Mouse (Mus musculus) CH12F3 (cell line): ENCODE measurements around the gene Ak9.
"Not testable (repeated sequence)": the region's sequence is repeated elsewhere in the genome, so short reads cannot be mapped to it uniquely, and the experiment has no call there.

Experiments
- in situ Hi-C: fragments of 300-500 bp; cut with MboI; formaldehyde crosslinking; loops from 2 replicates; pipeline ENCODE4 v1.14.3; 2020; ENCODE audit warnings: low sequenced_read_pairs

Ak9 gene

DNA sequence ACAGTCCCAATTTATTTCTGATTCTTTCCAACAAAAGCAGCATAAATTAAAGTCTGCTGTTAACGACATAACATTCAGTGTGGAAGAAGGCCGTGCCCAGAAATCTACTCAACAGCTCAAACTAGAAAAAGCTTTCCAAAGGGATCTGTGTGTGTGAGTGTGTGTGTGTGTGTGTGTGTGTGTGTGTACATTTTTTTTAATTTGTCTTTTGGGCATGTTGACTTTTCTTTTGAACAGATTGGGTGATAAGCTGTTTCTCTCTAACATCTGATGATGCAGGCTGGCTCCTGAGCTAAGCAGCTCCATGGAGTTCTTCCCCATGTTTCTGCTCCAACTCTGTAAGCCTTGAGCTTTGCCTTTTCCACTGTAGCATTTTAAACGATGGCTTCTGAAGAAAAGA, 12.1 kb downstream of the Ak9 start:
- in situ Hi-C loops: no loop called here

DNA sequence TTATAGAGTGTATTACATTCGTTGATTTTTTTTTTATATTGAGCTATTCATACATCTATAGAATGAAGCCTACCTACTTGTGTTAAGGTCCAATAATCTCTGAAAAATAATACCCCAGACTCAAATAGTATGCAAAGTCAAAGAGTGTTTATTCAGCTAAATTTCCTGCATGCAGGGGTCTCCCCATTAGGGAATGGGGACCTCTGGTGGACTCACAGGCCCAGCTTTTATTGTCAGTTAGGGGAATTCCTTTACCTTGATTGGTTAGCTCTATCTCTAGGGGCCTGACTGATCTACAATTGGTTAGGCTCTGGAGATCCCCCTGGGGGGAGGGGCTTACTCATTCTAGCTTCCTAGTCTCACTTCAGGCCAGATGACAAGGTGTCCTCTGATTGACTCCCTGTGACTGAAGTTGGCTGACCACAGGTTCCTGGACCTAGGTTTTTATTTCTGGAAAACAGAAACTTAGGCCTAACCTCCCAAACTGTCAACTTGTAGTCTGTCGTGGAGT, 28.8 kb downstream of the Ak9 start:
- in situ Hi-C loops: no loop called here

DNA sequence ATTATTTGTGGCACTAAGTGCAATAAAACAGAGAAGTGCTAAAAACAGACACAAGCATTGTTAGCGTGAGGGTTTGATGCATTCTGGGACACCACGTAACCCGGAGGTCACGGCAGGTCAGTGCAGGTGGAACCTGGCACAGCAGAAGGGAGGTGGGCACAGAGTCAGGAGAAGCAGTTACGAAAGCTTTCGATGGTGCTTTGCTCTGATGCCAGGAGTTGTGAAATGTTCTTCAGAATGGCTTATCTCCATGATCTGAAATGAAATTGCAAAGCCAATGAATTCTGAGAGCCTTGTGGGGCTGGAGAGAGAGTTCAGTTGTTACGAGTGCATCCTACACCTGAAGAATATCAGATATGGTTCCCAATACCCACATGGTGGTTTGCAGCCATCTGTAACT, 37.6 kb downstream of the Ak9 start:
- in situ Hi-C loops: no loop called here

DNA sequence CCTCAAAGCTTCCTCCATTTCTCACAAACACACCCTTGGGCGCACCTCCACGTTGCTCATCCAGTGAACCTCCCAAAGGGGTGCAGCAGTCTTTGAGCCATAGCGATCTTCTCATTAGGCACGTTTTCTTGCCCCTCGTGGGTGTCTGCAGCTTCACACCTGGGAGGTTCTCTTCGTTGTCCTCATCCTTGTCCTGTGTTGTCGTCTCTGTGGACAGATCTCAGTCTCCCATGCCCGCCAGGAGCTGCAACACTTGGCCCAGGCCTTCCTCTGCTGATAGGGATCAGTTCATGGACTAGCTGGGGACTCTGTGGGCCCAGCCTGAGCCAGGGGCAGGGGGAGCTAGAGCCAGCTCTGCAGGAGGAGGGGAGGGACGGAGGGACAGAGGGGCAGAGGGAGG, 61.3 kb downstream of the Ak9 start:
- in situ Hi-C loops: no loop called here

DNA sequence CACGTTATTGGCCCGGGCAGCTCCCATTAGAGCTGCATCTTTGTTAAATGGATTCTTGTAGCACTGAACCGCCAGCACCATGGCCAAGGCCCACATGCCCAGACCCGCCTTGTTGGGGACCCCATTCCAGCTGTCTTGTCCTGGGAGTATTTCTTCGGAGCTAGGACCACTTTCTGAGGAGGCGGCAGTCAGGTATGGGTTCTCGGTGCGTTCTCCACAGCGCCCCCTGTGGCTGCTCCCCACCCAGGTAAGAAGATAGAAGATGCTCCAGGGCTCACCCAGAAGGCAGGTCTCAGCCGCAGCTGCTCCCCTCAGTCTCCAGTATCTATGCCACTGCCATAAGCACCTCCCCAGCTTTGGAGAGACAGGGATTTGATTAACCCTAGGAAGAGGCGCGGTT, 76.7 kb downstream of the Ak9 start:
- in situ Hi-C loops: no loop called here

DNA sequence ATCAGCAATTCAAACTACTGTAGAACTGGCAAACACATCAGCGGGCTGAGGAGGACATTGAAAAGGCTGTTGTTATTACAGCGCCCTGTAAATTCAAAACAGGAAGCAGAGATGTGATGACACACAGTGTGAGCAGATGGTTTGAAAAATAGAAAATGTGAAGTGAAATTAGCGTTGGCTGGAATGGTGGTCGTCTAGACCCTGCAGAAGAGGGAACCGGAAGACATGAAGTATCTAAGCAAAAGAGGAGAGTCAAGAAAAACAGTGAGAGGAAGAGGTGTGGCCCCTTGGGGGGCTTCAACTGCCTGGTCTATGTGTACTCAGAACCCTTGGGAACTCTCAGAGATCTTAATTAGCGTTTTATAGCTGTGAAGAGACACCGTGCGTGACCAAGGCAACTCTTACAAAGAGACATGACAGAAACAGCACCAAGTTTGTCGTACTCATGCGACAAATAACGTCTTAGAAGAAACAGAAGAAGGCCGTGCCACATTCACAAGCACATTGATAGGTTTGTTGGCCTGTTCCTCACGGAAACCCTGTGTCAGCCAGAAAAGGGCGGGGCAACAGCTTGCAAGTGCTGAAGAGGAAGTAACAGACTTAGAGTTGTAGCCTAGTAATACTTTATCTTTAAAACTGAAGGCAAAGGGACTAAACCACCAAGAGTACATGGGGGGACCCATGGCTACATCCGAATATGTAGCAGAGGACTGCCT, 81.9 kb downstream of the Ak9 start:
- in situ Hi-C loops: no loop called here

DNA sequence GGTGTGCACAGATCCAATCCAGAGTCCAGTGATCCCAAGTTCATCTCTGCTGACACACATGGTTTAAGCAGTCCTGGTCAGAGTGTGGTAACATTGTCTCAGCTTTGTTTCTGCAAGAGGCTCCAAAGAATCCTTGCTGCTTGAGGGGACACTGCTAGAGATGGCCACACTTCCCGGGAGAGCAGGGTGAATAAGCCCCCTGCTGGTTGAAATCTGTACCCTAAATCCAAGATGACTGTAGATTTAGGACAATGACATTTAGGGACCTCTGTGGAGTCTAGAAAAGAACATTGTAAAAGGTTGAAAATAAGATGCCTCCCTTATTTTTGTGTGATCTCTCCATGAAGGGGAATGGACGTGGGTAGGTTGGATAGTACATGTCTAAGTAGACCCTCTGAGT, 89.8 kb downstream of the Ak9 start:
- in situ Hi-C loops: no loop called here

DNA sequence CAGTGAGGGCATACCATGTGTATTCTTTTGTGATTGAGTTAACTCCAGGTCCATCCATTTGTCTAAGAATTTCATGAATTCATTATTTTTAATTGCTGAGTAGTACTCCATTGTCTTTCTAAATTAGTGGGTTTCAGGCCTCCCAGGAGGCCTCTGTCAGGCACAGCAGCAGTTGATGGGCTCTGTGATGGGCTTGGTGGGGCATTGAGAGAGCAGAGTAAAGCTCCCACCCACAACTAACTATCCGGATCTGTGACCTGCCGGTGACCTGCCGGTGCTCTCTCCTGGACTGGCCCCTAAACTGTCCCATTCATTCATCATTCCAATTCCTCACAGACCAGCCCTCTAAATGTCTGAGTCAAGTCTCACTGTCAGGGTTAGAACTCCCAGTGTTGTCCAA, 97.3 kb downstream of the Ak9 start:
- in situ Hi-C loops: no loop called here

DNA sequence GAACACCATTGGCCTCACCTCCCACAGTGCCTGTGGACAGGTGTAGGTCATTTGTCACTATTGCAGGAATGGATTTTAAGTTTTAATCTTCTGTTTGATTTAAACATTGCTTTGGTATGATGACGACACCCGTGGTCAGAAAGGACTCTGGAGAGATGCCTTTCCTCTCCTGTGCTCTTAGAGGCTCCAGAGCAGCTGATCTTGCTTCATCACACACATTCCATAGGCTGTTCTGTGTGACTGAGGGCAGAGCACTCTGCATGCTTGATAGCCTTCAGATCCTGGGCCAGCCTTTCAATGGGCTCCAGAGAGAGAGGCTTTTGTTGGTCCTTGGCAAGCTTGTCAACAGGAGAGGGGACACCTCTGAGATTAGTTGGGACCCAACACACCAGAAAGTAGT, 99.6 kb downstream of the Ak9 start:
- in situ Hi-C loops: no loop called here

DNA sequence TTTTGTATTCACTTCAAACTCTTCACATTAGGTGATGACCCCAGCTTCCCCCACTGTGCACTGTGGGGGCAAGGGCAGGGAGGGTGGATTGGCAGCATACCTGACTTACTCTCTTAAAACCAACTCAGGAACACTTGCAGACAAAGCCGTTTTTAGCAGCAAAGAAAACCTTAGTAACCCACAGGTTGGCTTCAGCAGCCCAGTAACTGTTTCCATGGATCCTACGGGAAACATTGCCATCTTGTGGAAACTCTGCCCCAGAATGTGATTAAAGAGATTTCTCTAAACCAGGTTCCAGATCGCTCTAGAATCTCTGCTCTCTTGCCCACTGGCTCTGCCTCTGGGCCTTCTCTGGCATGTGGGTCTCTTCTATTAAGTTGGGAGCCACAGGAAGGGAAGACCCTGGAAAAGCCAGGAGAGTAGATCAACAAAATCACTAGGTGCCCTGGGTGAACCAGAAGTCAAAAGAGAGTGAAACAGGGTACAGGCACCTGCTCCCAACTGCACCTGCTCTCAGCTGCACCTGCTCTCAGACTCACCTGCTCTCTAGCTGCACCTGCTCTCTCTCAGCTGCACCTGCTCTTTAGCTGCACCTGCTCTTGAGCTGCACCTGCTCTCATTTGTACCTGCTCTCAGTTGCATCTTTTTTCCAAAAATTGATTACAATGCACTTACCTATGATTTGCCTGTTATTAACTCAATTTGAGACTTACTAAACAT, 100.3 kb downstream of the Ak9 start:
- in situ Hi-C loops: no loop called here

DNA sequence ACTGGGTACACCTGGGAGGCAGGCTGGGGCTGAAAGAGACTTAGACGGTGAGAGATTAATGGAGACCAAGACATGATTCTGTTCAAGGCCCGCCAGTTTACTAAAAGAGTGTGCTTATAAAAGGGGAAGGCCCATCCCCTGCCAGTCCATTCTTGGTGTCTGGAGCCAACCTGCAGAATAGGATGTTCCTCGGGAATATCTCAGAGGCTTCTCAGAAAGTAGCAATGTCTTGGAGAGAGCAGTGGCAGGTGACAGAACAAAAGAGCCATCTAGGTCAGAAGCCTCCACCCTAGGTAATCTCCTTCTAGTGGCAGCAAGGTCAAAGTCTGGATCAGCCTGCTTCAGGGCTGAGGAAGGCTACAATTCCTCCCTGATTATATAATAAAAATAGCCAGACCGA, 106.4 kb downstream of the Ak9 start:
- in situ Hi-C loops: not testable (repeated sequence)

DNA sequence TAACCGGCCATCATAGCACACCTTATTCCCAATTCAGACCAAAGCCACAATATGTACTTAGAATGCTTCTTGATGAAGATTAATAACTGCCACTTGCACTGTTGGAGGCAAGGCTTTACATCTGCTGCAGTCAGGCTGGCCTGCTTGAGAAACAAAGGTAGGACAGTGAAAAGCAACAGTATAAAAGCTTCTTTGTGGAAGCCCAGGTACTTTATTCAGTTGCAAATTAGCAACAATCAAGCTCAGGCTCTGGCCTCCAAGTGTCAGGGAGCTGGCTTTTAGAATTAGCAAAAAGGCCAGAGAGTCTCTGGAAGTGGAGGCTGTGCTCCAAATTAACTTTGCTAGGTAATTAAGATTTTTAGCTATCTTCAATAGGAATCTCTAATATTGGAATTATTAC, 107.0 kb downstream of the Ak9 start:
- in situ Hi-C loops: not testable (repeated sequence)

DNA sequence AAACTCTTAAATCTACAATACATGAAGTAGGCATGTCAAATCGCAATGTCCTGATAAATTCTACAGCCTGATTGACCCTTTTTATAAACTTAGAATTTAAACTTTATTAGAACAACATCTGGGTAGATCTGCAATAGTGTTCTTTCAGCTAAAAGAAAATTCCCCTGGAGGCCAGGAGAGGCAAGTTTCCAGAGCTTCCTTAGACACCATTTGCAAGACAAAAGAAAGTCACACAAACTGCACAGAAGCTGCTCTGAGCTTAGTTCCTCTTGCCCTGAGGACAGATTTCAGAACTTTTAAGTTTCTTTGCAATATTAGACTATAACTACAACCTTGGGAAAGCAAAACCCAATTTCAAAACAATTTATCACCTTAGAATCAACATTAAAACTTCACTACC, 109.7 kb downstream of the Ak9 start:
- in situ Hi-C loops: not testable (repeated sequence)

DNA sequence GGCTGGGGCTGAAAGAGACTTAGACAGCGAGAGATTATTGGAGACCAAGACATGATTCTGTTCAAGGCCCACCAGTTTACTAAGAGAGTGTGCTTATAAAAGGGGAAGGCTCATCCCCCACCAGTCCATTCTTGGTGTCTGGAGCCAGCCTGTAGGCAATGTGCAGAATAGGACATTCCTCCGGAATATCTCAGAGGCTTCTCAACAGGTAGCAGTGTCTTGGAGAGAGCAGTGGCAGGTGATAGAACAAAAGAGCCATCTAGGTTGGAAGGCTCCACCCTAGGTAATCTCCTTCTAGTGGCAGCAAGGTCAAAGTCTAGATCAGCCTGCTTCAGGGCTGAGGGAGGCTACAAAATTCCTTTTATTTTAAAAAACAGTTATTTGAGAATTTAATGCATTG, 111.6 kb downstream of the Ak9 start:
- in situ Hi-C loops: not testable (repeated sequence)

DNA sequence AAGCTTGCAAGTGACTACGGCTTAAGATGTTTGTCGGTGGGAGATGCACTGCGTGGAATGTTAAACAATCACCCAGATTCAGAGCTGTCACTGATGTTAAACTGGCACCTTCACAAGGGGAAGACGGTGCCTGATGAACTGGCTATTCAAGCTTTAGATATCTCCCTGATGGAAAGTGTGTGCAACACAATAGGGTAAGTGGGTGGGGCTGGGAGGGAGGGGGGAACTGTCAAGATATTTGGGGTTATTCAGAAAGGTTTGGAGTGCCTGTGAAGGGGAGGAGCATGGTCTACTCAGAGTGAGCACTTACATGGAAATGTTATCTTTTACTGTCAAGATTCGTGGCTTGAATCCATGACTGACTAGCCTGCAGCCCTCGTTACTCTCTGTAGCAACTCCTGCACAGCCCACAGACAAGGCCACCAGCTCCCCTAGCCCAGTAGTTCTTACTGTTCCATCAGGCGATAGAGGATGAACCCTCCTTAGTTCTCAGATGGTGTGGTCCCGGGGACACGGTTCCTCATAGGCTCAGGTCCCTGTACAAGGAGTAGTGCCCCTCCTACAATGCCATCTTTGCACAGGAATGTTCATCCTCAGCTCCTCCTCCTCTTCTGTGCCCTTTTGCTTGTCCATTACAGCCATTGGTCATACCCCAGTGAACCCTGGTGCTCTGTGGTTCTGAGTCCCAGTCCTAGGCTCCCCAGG, 116.9 kb downstream of the Ak9 start:
- in situ Hi-C loops: no loop called here

DNA sequence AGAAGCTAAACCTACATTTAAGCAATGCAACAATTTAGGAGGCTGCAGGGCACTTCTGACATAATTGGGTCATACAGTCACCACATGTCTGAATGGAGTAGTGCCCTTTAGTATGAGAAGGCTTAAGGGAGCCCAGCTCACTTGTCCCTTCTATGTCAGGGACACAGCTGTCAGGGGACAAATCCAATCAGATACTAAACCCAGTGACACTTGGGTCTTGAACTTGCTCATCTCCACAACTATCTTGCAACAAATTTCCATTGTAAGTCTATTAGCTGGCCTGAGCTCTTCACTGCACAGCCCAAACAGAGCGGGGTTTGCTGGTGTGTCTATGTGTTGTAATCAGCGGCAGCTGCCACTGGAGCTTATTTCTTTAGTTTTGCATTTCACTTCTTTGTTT, 119.9 kb downstream of the Ak9 start:
- in situ Hi-C loops: no loop called here

DNA sequence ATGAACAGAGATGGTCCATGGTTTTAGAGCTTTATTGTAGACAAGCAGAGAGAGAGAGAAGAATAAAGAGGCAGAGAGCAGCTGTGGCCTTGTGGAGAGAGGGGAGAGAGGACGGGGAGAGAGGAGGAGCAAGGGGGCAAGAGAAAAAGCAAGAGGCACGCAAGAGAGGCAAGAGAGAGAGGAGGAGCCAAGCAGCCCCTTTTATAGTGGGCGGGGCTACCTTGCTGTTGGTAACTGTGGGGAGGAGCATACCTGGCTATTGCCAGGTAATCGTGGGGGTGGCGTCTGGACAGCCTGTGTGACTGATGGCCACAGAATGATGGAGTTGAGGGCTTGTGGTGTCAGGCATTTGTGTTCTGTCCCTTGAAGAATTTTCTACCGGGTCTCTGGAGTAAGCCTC, 122.6 kb downstream of the Ak9 start:
- in situ Hi-C loops: no loop called here

DNA sequence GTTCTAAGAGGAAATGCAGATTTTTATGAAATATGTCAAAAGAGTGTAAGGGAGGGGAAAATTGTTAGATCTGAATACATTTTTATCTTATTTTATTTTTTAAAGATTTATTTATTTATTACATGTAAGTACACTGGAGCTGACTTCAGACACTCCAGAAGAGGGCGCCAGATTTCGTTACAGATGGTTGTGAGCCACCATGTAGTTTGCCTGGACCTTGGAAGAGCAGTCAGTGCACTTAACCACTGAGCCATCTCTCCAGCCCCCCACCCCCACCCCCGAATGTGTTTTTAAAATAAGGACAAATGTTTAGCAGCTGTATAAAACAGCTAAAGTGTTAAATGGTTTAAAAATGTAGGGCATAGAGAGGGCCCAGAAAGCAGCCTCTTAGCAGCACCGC, 130.8 kb downstream of the Ak9 start:
- in situ Hi-C loops: no loop called here

DNA sequence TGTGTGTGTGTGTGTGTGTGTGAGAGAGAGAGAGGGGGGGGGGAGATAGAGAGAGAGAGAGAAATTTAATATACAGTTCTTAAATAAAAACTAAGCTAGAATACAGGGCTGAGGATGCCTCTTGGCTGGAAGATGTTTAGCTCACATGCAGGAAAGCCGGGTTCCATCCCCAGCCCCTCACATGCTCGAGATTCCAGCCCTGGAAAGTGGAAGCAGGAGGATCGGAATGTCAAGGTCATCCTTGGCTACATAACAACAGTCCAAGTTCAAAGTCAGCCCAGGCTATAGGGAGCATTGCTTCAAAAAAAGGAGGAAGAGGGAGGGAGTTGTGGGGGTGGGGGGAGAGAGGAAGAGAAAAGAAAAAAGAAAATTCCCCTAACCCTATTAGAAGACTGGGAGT, 131.4 kb downstream of the Ak9 start:
- in situ Hi-C loops: no loop called here

DNA sequence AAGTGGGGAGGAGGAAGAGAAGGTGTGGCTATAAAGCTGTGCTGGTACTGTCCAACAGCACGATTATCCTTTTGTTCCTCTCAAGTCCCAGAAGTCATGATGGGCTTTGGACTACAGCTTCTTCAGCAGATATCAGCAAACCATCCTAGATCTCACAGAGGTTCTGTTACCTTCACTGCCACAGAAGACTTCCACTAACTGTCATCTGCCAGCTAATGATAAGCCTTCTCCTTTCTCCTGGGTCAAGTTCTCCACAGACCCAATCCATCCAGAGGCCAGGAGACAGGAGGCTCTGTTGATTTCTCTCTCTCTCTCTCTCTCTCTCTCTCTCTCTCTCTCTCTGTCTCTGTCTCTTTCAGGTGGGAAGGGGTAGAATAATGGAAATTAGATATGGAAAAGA, 144.4 kb downstream of the Ak9 start:
- in situ Hi-C loops: no loop called here

DNA sequence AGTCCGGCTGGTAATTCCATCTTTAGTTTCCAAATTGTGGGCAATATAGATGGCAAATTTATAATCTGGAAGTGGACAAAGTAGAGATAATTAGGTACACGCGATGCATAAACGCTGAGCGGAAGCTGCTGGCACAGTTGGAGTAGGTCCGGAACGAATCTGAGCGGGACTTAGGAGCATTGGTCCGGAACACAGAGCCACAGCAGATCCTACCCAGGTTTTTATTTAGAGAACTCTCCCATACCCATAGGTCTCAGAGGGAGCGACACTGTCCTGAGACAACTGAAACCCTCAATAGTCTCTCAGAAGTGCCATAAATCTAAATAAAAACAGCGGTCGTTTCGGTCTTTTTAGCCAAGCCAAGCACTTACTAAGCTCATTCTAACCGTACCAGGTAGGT, 145.9 kb downstream of the Ak9 start:
- in situ Hi-C loops: no loop called here

DNA sequence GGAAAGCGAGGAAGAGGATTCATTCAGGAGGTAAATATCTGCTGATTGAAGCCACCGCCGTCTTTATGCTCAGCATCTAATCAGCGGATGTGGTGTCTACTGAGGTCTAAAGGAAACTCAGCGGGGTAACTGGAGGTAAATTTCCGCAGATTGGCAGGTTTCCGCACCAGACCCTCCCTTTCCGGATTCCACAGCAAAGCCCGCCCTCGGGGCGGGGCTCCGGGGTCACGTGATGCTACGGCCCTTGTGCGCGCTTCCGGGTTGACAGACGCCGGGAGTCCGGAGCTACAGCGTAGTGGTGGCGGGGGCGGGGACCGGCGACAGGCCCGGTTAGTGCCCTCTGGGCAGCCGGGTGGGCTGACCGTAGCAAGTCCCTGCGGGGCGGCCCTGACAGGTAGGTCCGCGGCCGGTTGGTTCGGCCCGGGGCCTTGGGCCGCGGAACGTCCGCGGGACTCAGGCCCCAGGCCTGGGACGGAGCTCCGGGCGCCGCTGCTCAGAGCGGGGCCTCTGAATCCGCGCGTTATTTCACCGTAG, 146.4 kb downstream of the Ak9 start, which contains the start of gene Zbtb24:
Zbtb24 (plus strand) TSS at position 247 of the 534 bp plus-strand sequence.
- in situ Hi-C loops: no loop called here
